Mouse (Mus musculus) regulatory T cell (primary cell): ENCODE measurements around the gene C8b.

Experiments used
- in situ Hi-C: fragments of 300-600 bp; cut with MboI, MseI; formaldehyde crosslinking; loops from one replicate; pipeline ENCODE4 v1.15.1; 2025; ENCODE audit warnings: high pct_unique_total_duplicates

Gene C8b

GRCm38 (mm10) chr4:104766065-104766464 is at the start of gene C8b:
Gene C8b (plus strand): TSS chr4:104766317.
- in situ Hi-C loops: no loop called here

- in situ Hi-C loops: no loop called here
Measured at GRCm38 (mm10) chr4:104716506-104716905, 49.6 kb upstream of the C8b start.

- in situ Hi-C loops: no loop called here
Measured at GRCm38 (mm10) chr4:104718973-104719795, 46.9 kb upstream of the C8b start.

- in situ Hi-C loops: loop anchor here (10.0 kb wide), 1 partner anchor 1999 kb away; no protein-coding TSS in a partner anchor
Measured at GRCm38 (mm10) chr4:104723527-104724045, 42.5 kb upstream of the C8b start.

- in situ Hi-C loops: loop anchor here (10.0 kb wide), 1 partner anchor 1999 kb away; no protein-coding TSS in a partner anchor
Measured at GRCm38 (mm10) chr4:104724258-104724657, 41.9 kb upstream of the C8b start.

GRCm38 (mm10) chr4:104725673-104726072 is 40.4 kb upstream of the C8b start:
- in situ Hi-C loops: loop anchor here (10.0 kb wide), 1 partner anchor 2001 kb away; no protein-coding TSS in a partner anchor

GRCm38 (mm10) chr4:104729185-104729584 is 36.9 kb upstream of the C8b start:
- in situ Hi-C loops: loop anchor here (10.0 kb wide), 1 partner anchor 2004 kb away; no protein-coding TSS in a partner anchor

GRCm38 (mm10) chr4:104746500-104746899 is 19.6 kb upstream of the C8b start:
- in situ Hi-C loops: no loop called here

- in situ Hi-C loops: no loop called here
Measured at GRCm38 (mm10) chr4:104754090-104754489, 12.0 kb upstream of the C8b start.

- in situ Hi-C loops: no loop called here
Measured at GRCm38 (mm10) chr4:104760878-104761624, 5.1 kb upstream of the C8b start.

GRCm38 (mm10) chr4:104768190-104768589 is 2.1 kb downstream of the C8b start:
- in situ Hi-C loops: no loop called here

GRCm38 (mm10) chr4:104769602-104770001 is 3.5 kb downstream of the C8b start:
- in situ Hi-C loops: no loop called here

GRCm38 (mm10) chr4:104770331-104770730 is 4.2 kb downstream of the C8b start:
- in situ Hi-C loops: no loop called here

GRCm38 (mm10) chr4:104775601-104776000 is 9.5 kb downstream of the C8b start:
- in situ Hi-C loops: no loop called here

- in situ Hi-C loops: no loop called here
Measured at GRCm38 (mm10) chr4:104779460-104779859, 13.3 kb downstream of the C8b start.

GRCm38 (mm10) chr4:104781441-104781840 is 15.3 kb downstream of the C8b start:
- in situ Hi-C loops: no loop called here

- in situ Hi-C loops: no loop called here
Measured at GRCm38 (mm10) chr4:104782346-104782745, 16.2 kb downstream of the C8b start.

GRCm38 (mm10) chr4:104792111-104792510 is 26.0 kb downstream of the C8b start:
- in situ Hi-C loops: no loop called here

GRCm38 (mm10) chr4:104798951-104799350 is 32.8 kb downstream of the C8b start:
- in situ Hi-C loops: no loop called here

GRCm38 (mm10) chr4:104801625-104802024 is 35.5 kb downstream of the C8b start:
- in situ Hi-C loops: no loop called here

GRCm38 (mm10) chr4:104804100-104804499 is 38.0 kb downstream of the C8b start:
- in situ Hi-C loops: no loop called here
